Comparison of ENCODE assay signal across 8 mouse cellular contexts in genomic region chr7:141413809-141414584, GRCm38 (mm10). TPM values are rescaled to one million over a fixed set of nuclear protein-coding genes. Genes with fewer than 3 reads are reported as not detected.
A peak's percentile ranks its signal among the peaks of the same experiment; 100 is the strongest.
DNase-seq lines count a peak whose midpoint lies in the region; ATAC-seq lines count a peak whose summit lies in the region.

Gatd1 (minus strand) TSS chr7:141414136.

- ATAC-seq in heart, embryonic 14.5 days (ENCODE audit: insufficient number of reproducible peaks, insufficient read depth, low FRiP score, low read depth), result peak; percentile 93
- peak; percentile 93 for ATAC-seq in liver, embryonic 13.5 days (ENCODE audit: low read depth)
- ATAC-seq in stomach, embryonic 16.5 days (ENCODE audit: insufficient read depth, low FRiP score), result peak; percentile 94

- DNase-seq in CD4-positive, CD25-positive, alpha-beta regulatory T cell, adult 2 months (ENCODE audit: low read depth, low spot score), result peak; percentile 100
- DNase-seq in fibroblast of lung, adult 2 months (ENCODE audit: low read depth), result peak; percentile 96
- DNase-seq in kidney, postnatal 14 days, result peak; percentile 100
- peak; percentile 99 for DNase-seq in liver, embryonic 13.5 days
- peak; percentile 100 for DNase-seq in neural tube, embryonic 10.5 days (ENCODE audit: extremely low spot score, low spot score)

- peak within 1 kb of the TSS; percentile 83 for H3K27ac ChIP-seq in brown adipose tissue, adult 24 weeks (replicated peaks; ENCODE audit: low read depth, low read length)
- H3K27ac ChIP-seq in heart, embryonic 14.5 days (replicated peaks in 1 of 2; ENCODE audit: control insufficient read depth in 1 of 2, insufficient read depth in 1 of 2, low read depth in 2 of 2, low read length in 2 of 2), result peak within 1 kb of the TSS; percentile 80 to 81
- H3K27ac ChIP-seq in liver, embryonic 13.5 days, result peak within 1 kb of the TSS; percentile 79
- H3K27ac ChIP-seq in stomach, embryonic 16.5 days (ENCODE audit: low read length), result peak within 1 kb of the TSS; percentile 90

- H3K9me3 ChIP-seq in heart, embryonic 14.5 days (ENCODE audit: control insufficient read depth, low read length), result no peaks in the 10 kb centered on the region
- no peaks in the 10 kb centered on the region for H3K9me3 ChIP-seq in liver, embryonic 13.5 days (replicated peaks)
- H3K9me3 ChIP-seq in stomach, embryonic 16.5 days (replicated peaks; ENCODE audit: control insufficient read depth, low read length), result no peaks in the 10 kb centered on the region

- peak within 1 kb of the TSS; percentile 94 for H3K4me2 ChIP-seq in heart, embryonic 14.5 days (ENCODE audit: low read length)
- peak within 1 kb of the TSS; percentile 96 for H3K4me2 ChIP-seq in liver, embryonic 13.5 days
- H3K4me2 ChIP-seq in stomach, embryonic 16.5 days (ENCODE audit: low read depth, low read length), result peak within 1 kb of the TSS; percentile 97

- H3K4me1 ChIP-seq in brown adipose tissue, adult 24 weeks (ENCODE audit: control insufficient read depth, insufficient read depth, insufficient read length, low read length), result no peaks in the 10 kb centered on the region
- peaks cover under 1 to 9% of the 10 kb centered on the region in 2 experiments; a peak in 3 of 4 replicates for H3K4me1 ChIP-seq in heart, embryonic 14.5 days (ENCODE audit: control insufficient read depth in 2 of 2, insufficient read depth in 2 of 2, low read length in 2 of 2)
- H3K4me1 ChIP-seq in liver, embryonic 13.5 days (replicated peaks), result peaks cover 38% of the 10 kb centered on the region
- H3K4me1 ChIP-seq in stomach, embryonic 16.5 days (ENCODE audit: control insufficient read depth, insufficient read depth, low read length), result peaks cover 9% of the 10 kb centered on the region; the same call in 1 of the 2 replicates

- WGBS in heart, embryonic 14.5 days, result under 1% methylated on average over 49 of the region's 56 CpGs
- WGBS in liver, embryonic 13.5 days (ENCODE audit: insufficient replicate concordance), result under 1% methylated on average over 54 of the region's 56 CpGs
- 0% methylated on average over 56 of the region's 56 CpGs for WGBS in stomach, embryonic 16.5 days

- H3K36me3 ChIP-seq in heart, embryonic 14.5 days (ENCODE audit: control insufficient read depth, insufficient read depth, low read length), result peaks cover 28% of the 10 kb centered on the region
- H3K36me3 ChIP-seq in liver, embryonic 13.5 days, result peaks cover 15% of the 10 kb centered on the region
- H3K36me3 ChIP-seq in stomach, embryonic 16.5 days (ENCODE audit: control insufficient read depth, insufficient read depth, low read length), result 0 out of 2 replicates have a peak, but pooled peaks cover 3% of the 10 kb centered on the region

- H3K9ac ChIP-seq in heart, embryonic 14.5 days (ENCODE audit: low read length), result peak within 1 kb of the TSS; percentile 93
- H3K9ac ChIP-seq in liver, embryonic 13.5 days, result peak within 1 kb of the TSS; percentile 87
- H3K9ac ChIP-seq in stomach, embryonic 16.5 days (ENCODE audit: low read length), result peak within 1 kb of the TSS; percentile 95

- no peaks in the 10 kb centered on the region for H3K27me3 ChIP-seq in heart, embryonic 14.5 days (ENCODE audit: control insufficient read depth, insufficient read depth, low read length)
- H3K27me3 ChIP-seq in liver, embryonic 13.5 days, result no peaks in the 10 kb centered on the region
- H3K27me3 ChIP-seq in stomach, embryonic 16.5 days (ENCODE audit: control insufficient read depth, insufficient read depth, low read length), result no peaks in the 10 kb centered on the region

- peak within 1 kb of the TSS; percentile 82 for H3K4me3 ChIP-seq in brown adipose tissue, adult 24 weeks (ENCODE audit: insufficient read depth, low read depth, low read length)
- peak within 1 kb of the TSS; percentile 82 to 86 for H3K4me3 ChIP-seq in heart, embryonic 14.5 days (ENCODE audit: control insufficient read depth in 1 of 2, insufficient read depth in 1 of 2, low read depth in 1 of 2, low read length in 2 of 2)
- peak within 1 kb of the TSS; percentile 75 for H3K4me3 ChIP-seq in liver, embryonic 13.5 days (replicated peaks)
- peak within 1 kb of the TSS; percentile 84 for H3K4me3 ChIP-seq in stomach, embryonic 16.5 days (replicated peaks; ENCODE audit: low read length)

RNA-seq across cellular contexts. Expression of gene Gatd1, which starts in this region (rescaled TPM):
- 19.9 and 23.3 TPM in 2 replicates for polyA plus RNA-seq in brown adipose tissue, adult 24 weeks (2012; ENCODE audit: insufficient read depth, insufficient read length, missing spikeins)
- 25.6 and 30.2 TPM in 2 replicates for polyA plus RNA-seq in heart, embryonic 14.5 days (2014; fragmentation: Nextera tagmentation; extraction: Ambion mirVana)
- polyA plus RNA-seq in liver, embryonic 13.5 days (2015; fragmentation: Nextera tagmentation; extraction: Ambion mirVana), result 18.1 and 18.3 TPM in 2 replicates
- polyA plus RNA-seq in stomach, embryonic 16.5 days (2015; fragmentation: Nextera tagmentation; extraction: Ambion mirVana), result 45.8 and 48.1 TPM in 2 replicates

Comparison
In these comparisons a context has a peak if more than half of its experiments do, and no peak if none do; other contexts are left out.
1. Peak in every context shown above with its lines: DNase-seq, ATAC-seq, H3K4me3 ChIP-seq and H3K27ac ChIP-seq.